Mouse (Mus musculus): ENCODE data around the gene Kalrn.

- TF ChIP-seq CTCF (conservative IDR thresholded peaks at IDR 0.05; ENCODE audit: low read length) (no peak), POU5F1 (IDR thresholded peaks at IDR 0.05; ENCODE audit: borderline replicate concordance, low read length) (no peak), NANOG (IDR thresholded peaks at IDR 0.05; ENCODE audit: borderline replicate concordance, low read length) (no peak)
Observed at GRCm38 (mm10) chr16:34042586-34042985, 530.7 kb downstream of the Kalrn start.

All from E14TG2a.4 (cell line).